Mouse (Mus musculus) adrenal gland, postnatal 36 days (tissue): ENCODE data around the gene Ahsa2. TPM values are rescaled to one million over a fixed set of nuclear protein-coding genes. Genes with fewer than 3 reads are reported as not detected.
"Not testable (repeated sequence)": the region's sequence is repeated elsewhere in the genome, so short reads cannot be mapped to it uniquely, and the experiment has no call there.

ENCODE experiments used
- DNase-seq, 2 experiments: peaks; one replicate each; pipeline ENCODE4 v3.0.0; 2021; ENCODE audit warnings: mixed read lengths in 1 of 2
- long read RNA-seq, 2 experiments: library from polyadenylated mRNA; stranded (forward); transcript quantifications; one replicate each; pipeline ENCODE4 v2.0.0; 2021; ENCODE audit warnings: borderline sequencing depth in 2 of 2
- microRNA-seq: library from miRNA; unstranded; fragments of <30 nt; microRNA quantifications from one replicate; pipeline ENCODE4 v1.2.0, GENCODE M21; 2021
- total RNA-seq, 2 experiments: library from RNA; stranded (reverse); gene quantifications; 2 replicates each; pipeline ENCODE4 v1.2.3; 2021

The Ahsa2 gene
- total RNA-seq: 10 to 100 TPM; 48.0 to 98.0 TPM
- long read RNA-seq, experiment 1, transcript Ahsa2-202 (9 exons, 3,583 nt): minor isoform, 9 of 75 reads
- long read RNA-seq, experiment 1, transcript Ahsa2-201 (9 exons, 3,023 nt): major isoform, 52 of 75 reads
- long read RNA-seq, experiment 1, partial matches to known transcripts: 0 of 75 reads
- long read RNA-seq, experiment 1, other reads (novel, unspliced or antisense): 12 of 75 reads
- long read RNA-seq, experiment 2, transcript Ahsa2-201 (9 exons, 3,023 nt): major isoform, 14 of 21 reads
- long read RNA-seq, experiment 2, partial matches to known transcripts: 0 of 21 reads
- long read RNA-seq, experiment 2, other reads (novel, unspliced or antisense): 3 of 21 reads

- DNase-seq: peak; percentile 99 to 100
Observed at GRCm38 (mm10) chr11:23497718-23498509, at the start of gene Ahsa2. Gene Ahsa2, minus strand, starts transcription at chr11:23498030.

GRCm38 (mm10) chr11:23537446-23537845, 39.6 kb upstream of the Ahsa2 start:
- no peak for DNase-seq

- DNase-seq: no peak
Observed at GRCm38 (mm10) chr11:23520473-23521205, 22.8 kb upstream of the Ahsa2 start, which contains the start of gene 1700093K21Rik. Gene 1700093K21Rik, minus strand, starts transcription at chr11:23521155.

GRCm38 (mm10) chr11:23518981-23519380, 21.2 kb upstream of the Ahsa2 start:
- DNase-seq: no peak

GRCm38 (mm10) chr11:23515315-23515714, 17.5 kb upstream of the Ahsa2 start:
- no peak for DNase-seq

- DNase-seq: not testable (repeated sequence)
Observed at GRCm38 (mm10) chr11:23514785-23515184, 17.0 kb upstream of the Ahsa2 start.

- DNase-seq: not testable (repeated sequence)
Observed at GRCm38 (mm10) chr11:23504801-23505200, 7.0 kb upstream of the Ahsa2 start.

GRCm38 (mm10) chr11:23498609-23499008, 779 bp upstream of the Ahsa2 start:
- no peak for DNase-seq

- DNase-seq: peak; percentile 74 to 82
Observed at GRCm38 (mm10) chr11:23497335-23497717, 504 bp downstream of the Ahsa2 start.

GRCm38 (mm10) chr11:23496661-23497060, 1.2 kb downstream of the Ahsa2 start:
- no peak for DNase-seq

- no peak for DNase-seq
Observed at GRCm38 (mm10) chr11:23495231-23495630, 2.6 kb downstream of the Ahsa2 start.

GRCm38 (mm10) chr11:23492048-23492790, 5.6 kb downstream of the Ahsa2 start:
- no peak for DNase-seq

GRCm38 (mm10) chr11:23489955-23490354, 7.9 kb downstream of the Ahsa2 start:
- no peak for DNase-seq

GRCm38 (mm10) chr11:23465862-23466261, 32.0 kb downstream of the Ahsa2 start:
- DNase-seq: not testable (repeated sequence)

Small RNA genes within 50 kb of the gene (microRNA-seq; reads per million reads assigned to microRNA genes)
- gene Gm47279: not detected

Other genes starting within 250 kb of the Ahsa2 start
- 10 to 100 TPM; 66.4 to 76.3 TPM for gene Xpo1, start 242.0 kb downstream of the Ahsa2 start, total RNA-seq
- gene Usp34, start 191.1 kb downstream of the Ahsa2 start, total RNA-seq: 10 to 100 TPM; 65.8 to 68.1 TPM
- not detected for gene 1700093K21Rik, start 23.1 kb upstream of the Ahsa2 start, total RNA-seq
- 10 to 100 TPM; 13.3 to 13.4 TPM for gene 0610010F05Rik, start 135.6 kb upstream of the Ahsa2 start, total RNA-seq
- gene Pus10, start 167.6 kb upstream of the Ahsa2 start, total RNA-seq: 10 to 100 TPM; 13.9 to 16.4 TPM
- 10 to 100 TPM; 59.7 to 76.6 TPM for gene Pex13, start 167.9 kb upstream of the Ahsa2 start, total RNA-seq